Comparison of ENCODE assay signal across 20 mouse cellular contexts in the genomic region with DNA sequence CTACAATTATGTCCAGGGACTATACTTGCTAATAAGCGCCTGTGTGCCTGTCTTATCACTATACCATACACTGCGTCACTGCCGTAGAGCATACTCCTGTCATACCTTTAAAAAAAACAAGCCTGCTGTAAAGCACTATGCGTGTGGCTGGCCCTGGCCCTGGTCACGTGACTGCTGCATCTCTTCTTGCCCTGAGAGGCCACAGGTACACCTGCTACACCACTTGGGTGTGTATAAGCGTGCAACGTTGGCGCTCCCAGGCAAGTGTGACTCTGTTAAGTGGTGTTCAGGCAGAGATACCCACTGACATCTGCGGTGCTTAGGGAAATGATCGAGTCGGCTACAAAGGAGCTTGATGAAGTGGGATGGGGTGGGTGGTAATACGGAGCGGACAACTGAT.
"Had no signal": no experiment of that assay in that cellular context is flagged by ENCODE, and none has a peak within 500 bp of the region (broad histone marks: within the 10 kb centered on the region; RNA-seq: fewer than 3 reads in every experiment).

No protein-coding gene starts in this region.

- H3K9ac ChIP-seq: heart, embryonic 12.5 days; hindbrain, embryonic 13.5 days; hindbrain, embryonic 15.5 days; limb, embryonic 13.5 days; limb, embryonic 15.5 days; liver, embryonic 12.5 days; liver, embryonic 14.5 days had no signal

- H3K4me1 ChIP-seq: hindbrain, embryonic 13.5 days; hindbrain, embryonic 15.5 days; liver, embryonic 12.5 days had no signal

- ATAC-seq: hindbrain, postnatal 0 days; liver, embryonic 12.5 days had no signal

- H3K4me3 ChIP-seq: heart, embryonic 10.5 days; heart, embryonic 12.5 days; hindbrain, embryonic 13.5 days; hindbrain, embryonic 15.5 days; limb, embryonic 13.5 days; limb, embryonic 15.5 days; liver, embryonic 12.5 days had no signal

- H3K36me3 ChIP-seq: heart, embryonic 10.5 days; heart, embryonic 12.5 days; hindbrain, embryonic 13.5 days; hindbrain, embryonic 15.5 days; limb, embryonic 13.5 days; limb, embryonic 15.5 days; liver, embryonic 12.5 days had no signal

- H3K9me3 ChIP-seq: heart, embryonic 10.5 days; heart, embryonic 12.5 days; hindbrain, embryonic 13.5 days; hindbrain, embryonic 15.5 days; limb, embryonic 13.5 days; limb, embryonic 15.5 days; liver, embryonic 12.5 days had no signal

- DNase-seq: gastrocnemius, postnatal 14 days; gastrocnemius, postnatal 36 days; heart, adult 18-20 months; heart, postnatal 10 days; kidney, adult 18-20 months; kidney, adult 8-10 months; kidney, postnatal 14 days; kidney, postnatal 36 days; layer of hippocampus, adult 9-11 months; layer of hippocampus, postnatal 36 days; left cerebral cortex, postnatal 4 days had no signal

- H3K27me3 ChIP-seq: heart, embryonic 12.5 days; hindbrain, embryonic 13.5 days; hindbrain, embryonic 15.5 days; limb, embryonic 13.5 days; limb, embryonic 15.5 days; liver, embryonic 12.5 days had no signal

- H3K27ac ChIP-seq: heart, embryonic 10.5 days; hindbrain, embryonic 13.5 days; hindbrain, embryonic 15.5 days; hindbrain, postnatal 0 days; limb, embryonic 13.5 days; limb, embryonic 15.5 days; liver, embryonic 12.5 days; liver, embryonic 14.5 days had no signal

- H3K4me2 ChIP-seq: heart, embryonic 12.5 days; hindbrain, embryonic 13.5 days; hindbrain, embryonic 15.5 days; limb, embryonic 13.5 days; limb, embryonic 15.5 days; liver, embryonic 12.5 days had no signal
